Mouse (Mus musculus): ENCODE measurements around the gene Spin1. TPM values are rescaled to one million over a fixed set of nuclear protein-coding genes. Genes with fewer than 3 reads are reported as not detected.
"Not testable (repeated sequence)": the region's sequence is repeated elsewhere in the genome, so short reads cannot be mapped to it uniquely, and the experiment has no call there.

Spin1 gene
- polyA plus RNA-seq, 1 experiment from 2014 or later, result 119 TPM

DNA sequence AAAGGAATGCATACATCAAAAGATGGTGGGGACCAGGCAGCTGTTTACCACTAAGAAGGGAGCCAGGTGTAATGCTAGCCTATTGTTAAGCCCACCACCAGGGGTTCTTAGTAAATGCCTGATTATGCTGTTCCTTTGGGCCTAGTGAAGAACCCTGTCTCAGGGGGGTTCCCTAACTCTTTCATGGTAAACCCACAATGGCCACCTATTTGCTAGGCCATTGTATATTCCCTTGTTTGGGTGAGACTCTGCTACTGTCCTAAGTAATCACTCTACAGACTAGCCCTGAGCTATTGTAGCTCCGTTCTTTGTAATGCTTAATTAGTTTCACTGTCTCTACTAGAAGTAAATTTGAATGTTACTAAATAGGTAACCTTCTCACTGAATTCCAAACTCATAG lies 22.1 kb upstream of the Spin1 start:
- 85% methylated on average over 1 of the region's 1 CpGs for WGBS

DNA sequence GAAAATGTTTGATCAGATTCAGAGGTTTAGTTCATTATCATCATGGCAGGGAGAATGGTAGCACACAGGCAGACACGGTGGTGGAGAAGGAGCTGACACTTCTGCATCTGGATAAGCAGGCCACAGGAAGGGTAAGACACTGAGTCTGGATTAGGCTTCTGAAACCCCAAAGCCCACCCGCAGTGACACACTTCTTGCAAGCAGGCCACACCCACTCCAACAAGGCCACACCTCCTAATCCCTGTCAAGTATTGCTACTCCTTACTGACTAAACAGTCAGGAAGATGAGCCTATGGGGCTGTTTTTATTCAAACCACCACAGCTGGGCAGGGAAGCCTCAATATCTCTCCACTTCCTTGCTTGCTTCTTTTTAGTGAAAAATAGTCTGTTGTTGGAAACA lies 19.9 kb upstream of the Spin1 start:
- no peaks in the 10 kb centered on the region for H3K27me3 ChIP-seq
- WGBS, result 51% methylated on average over 2 of the region's 2 CpGs
- H3K9me3 ChIP-seq, result no peaks in the 10 kb centered on the region
- H3K36me3 ChIP-seq, result no peaks in the 10 kb centered on the region
- ATAC-seq (ENCODE audit: low FRiP score, low read depth), result no peak
- H3K4me3 ChIP-seq, result no peak overlapping the region
- no peak overlapping the region for H3K27ac ChIP-seq (replicated peaks)
- H3K4me1 ChIP-seq, result no peaks in the 10 kb centered on the region
- H3K4me2 ChIP-seq (replicated peaks), result no peak overlapping the region
- no peak overlapping the region for H3K9ac ChIP-seq (replicated peaks)

More for the DNA sequence above, 22.1 kb upstream of the Spin1 start:
- H3K36me3 ChIP-seq; H3K9ac ChIP-seq (replicated peaks); H3K9me3 ChIP-seq; H3K4me3 ChIP-seq; H3K4me2 ChIP-seq (replicated peaks); H3K27me3 ChIP-seq; H3K4me1 ChIP-seq; ATAC-seq (ENCODE audit: low FRiP score, low read depth); H3K27ac ChIP-seq (replicated peaks): not testable (repeated sequence)

DNA sequence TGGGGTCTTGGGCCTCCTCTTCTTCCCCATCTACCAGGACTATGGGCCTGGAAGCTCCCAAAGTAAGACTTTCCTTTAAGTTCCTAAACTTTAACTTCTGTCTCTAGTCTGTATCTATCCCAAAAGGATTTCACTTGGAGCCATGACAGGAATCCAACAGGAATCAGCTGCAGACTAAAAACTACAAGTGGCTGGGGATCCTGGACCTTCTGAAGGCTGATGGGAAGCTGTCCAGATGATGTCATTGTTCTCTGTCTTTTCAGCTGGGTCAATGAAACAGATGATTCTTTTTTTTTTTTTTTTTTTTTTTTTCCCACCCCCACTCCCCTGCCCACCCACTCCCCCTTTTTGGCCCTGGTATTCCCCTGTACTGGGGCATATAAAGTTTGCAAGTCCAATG lies 16.4 kb upstream of the Spin1 start:
- H3K4me2 ChIP-seq (replicated peaks), result no peak overlapping the region
- ATAC-seq (ENCODE audit: low FRiP score, low read depth), result no peak
- no peak overlapping the region for H3K9ac ChIP-seq (replicated peaks)
- no peaks in the 10 kb centered on the region for H3K36me3 ChIP-seq
- no peak overlapping the region for H3K27ac ChIP-seq (replicated peaks)
- H3K4me3 ChIP-seq, result no peak overlapping the region
- H3K9me3 ChIP-seq, result no peaks in the 10 kb centered on the region
- H3K27me3 ChIP-seq, result no peaks in the 10 kb centered on the region
- no peaks in the 10 kb centered on the region for H3K4me1 ChIP-seq

DNA sequence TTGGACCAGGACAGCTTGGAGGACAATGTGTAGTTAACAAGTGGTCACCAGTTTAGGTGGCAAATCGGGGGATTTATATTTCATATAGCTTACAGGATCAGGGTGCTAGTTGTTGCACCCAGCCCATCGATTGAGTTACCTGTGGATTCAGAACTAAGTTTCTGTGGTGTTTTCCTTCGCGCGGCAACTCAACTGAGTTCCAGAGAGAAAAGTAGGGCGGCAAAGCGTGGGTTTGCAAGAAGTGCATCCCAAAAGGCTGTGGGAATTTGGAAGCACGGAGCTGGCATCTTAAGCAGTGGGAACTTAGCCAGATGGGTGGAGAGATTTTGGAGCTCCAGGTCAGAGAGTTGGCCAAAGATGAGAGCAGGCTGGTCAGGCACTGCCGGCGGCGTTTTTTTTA lies 14.7 kb upstream of the Spin1 start:
- no peak overlapping the region for H3K9ac ChIP-seq (replicated peaks)
- no peaks in the 10 kb centered on the region for H3K4me1 ChIP-seq
- H3K27ac ChIP-seq (replicated peaks), result no peak overlapping the region
- no peaks in the 10 kb centered on the region for H3K27me3 ChIP-seq
- H3K36me3 ChIP-seq, result no peaks in the 10 kb centered on the region
- 96% methylated on average over 11 of the region's 11 CpGs for WGBS
- no peaks in the 10 kb centered on the region for H3K9me3 ChIP-seq
- H3K4me3 ChIP-seq, result no peak overlapping the region
- ATAC-seq (ENCODE audit: low FRiP score, low read depth), result no peak
- H3K4me2 ChIP-seq (replicated peaks), result no peak overlapping the region

DNA sequence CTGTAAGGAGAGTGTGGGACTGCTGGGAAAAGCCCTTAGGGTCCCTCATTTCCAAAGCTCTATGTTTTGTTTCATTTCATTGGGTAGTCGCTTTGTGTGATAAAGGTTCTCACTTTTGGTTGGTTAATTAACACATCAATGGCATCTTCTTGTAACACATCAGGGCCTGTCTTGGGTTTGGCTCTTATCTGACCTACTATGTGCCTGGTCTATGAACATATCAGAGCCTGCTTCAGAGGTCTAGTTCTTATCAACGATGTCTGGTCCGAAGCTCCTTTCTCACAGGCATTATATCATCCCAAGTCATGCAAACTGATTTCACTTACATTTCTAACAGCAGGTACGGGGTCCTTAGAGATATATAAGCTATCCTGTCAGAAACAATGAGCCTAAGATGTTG lies 13.4 kb upstream of the Spin1 start:
- WGBS, result 88% methylated on average over 4 of the region's 4 CpGs
- no peaks in the 10 kb centered on the region for H3K27me3 ChIP-seq
- H3K9ac ChIP-seq (replicated peaks), result no peak overlapping the region
- H3K27ac ChIP-seq (replicated peaks), result no peak overlapping the region
- H3K4me1 ChIP-seq, result no peaks in the 10 kb centered on the region
- H3K4me3 ChIP-seq, result no peak overlapping the region
- H3K9me3 ChIP-seq, result no peaks in the 10 kb centered on the region
- ATAC-seq (ENCODE audit: low FRiP score, low read depth), result no peak
- no peak overlapping the region for H3K4me2 ChIP-seq (replicated peaks)
- no peaks in the 10 kb centered on the region for H3K36me3 ChIP-seq

DNA sequence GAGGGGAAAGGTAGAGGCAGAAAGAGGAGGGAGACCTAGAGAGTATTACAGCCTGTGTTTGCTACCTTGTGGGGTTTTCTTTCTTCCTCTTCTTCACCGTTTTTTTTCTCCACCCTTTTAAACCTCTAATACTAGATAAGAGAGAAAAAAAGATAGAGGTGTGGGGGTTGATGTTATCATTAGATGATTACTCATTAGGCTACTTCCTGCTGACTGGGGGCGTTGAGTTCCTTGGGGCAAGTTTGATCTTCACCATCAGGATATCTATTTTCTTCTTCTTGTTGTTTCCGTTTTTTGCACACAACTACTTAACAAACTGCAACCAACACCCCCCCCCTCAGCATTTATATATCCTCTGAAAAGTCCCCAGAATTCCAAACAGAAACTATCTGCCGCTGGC lies 12.5 kb upstream of the Spin1 start:
- H3K27ac ChIP-seq (replicated peaks), result no peak overlapping the region
- H3K4me2 ChIP-seq (replicated peaks), result no peak overlapping the region
- no peaks in the 10 kb centered on the region for H3K9me3 ChIP-seq
- 80% methylated on average over 4 of the region's 4 CpGs for WGBS
- H3K27me3 ChIP-seq, result no peaks in the 10 kb centered on the region
- no peak overlapping the region for H3K4me3 ChIP-seq
- no peak overlapping the region for H3K9ac ChIP-seq (replicated peaks)
- no peak for ATAC-seq (ENCODE audit: low FRiP score, low read depth)
- H3K4me1 ChIP-seq, result no peaks in the 10 kb centered on the region
- no peaks in the 10 kb centered on the region for H3K36me3 ChIP-seq

DNA sequence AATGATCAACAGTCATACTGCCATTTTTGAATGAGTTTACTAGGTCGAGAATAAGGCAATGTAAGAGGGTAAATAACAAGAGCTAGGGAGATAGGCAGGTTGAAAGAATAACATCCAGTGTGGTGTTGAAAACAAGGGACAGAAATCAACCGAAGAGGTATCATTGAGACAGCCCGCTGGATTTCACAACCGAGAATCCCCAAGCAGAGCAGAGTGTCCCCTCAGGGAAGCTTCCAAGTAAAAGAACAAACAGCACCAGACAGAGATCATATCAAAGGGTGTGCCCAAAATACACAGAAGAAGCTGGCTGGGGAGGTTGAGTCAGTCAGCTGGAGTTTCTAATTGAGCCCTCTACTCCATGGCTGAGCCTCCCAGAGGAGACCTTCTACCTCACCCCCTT lies 11.6 kb upstream of the Spin1 start:
- Histone ChIP-seq H3K4me1 (no peaks in the 10 kb centered on the region), H3K4me3 (no peak overlapping the region), H3K27ac (replicated peaks) (no peak overlapping the region), H3K27me3 (no peaks in the 10 kb centered on the region), H3K9ac (replicated peaks) (no peak overlapping the region), H3K36me3 (no peaks in the 10 kb centered on the region), H3K4me2 (replicated peaks) (no peak overlapping the region), H3K9me3 (no peaks in the 10 kb centered on the region)
- ATAC-seq (ENCODE audit: low FRiP score, low read depth), result no peak
- WGBS, result 86% methylated on average over 4 of the region's 4 CpGs

DNA sequence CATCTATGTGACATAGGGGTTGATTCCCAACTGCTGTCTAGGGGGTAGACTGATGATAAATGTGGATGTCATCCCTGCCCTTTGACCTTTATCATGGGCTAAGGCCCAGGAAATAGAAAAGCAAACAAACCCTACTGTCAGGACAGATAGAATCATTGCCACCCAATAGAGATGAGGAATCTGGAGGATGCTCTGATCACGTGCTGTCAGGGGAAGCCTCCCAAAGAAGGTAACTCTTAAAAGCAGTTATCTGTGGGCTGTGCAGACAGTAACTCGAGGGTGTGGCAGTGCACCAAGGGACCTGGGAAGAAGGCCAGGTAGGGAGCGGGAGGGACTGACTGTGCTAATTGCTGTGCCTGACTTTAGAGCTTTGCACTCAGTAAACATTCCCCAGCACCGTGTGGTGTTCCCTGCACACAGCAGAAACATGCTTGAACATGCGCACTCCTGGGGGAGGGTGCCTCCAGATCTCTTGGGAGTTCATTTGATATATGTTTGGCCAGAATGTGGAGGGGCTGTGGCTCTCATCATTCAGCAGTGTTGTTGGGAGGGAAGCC lies 10.5 kb upstream of the Spin1 start:
- no peak overlapping the region for H3K4me3 ChIP-seq
- ATAC-seq (ENCODE audit: low FRiP score, low read depth), result no peak
- no peaks in the 10 kb centered on the region for H3K9me3 ChIP-seq
- no peak overlapping the region for H3K9ac ChIP-seq (replicated peaks)
- H3K4me1 ChIP-seq, result no peaks in the 10 kb centered on the region
- H3K4me2 ChIP-seq (replicated peaks), result no peak overlapping the region
- no peaks in the 10 kb centered on the region for H3K27me3 ChIP-seq
- 81% methylated on average over 5 of the region's 5 CpGs for WGBS
- no peaks in the 10 kb centered on the region for H3K36me3 ChIP-seq
- no peak overlapping the region for H3K27ac ChIP-seq (replicated peaks)

DNA sequence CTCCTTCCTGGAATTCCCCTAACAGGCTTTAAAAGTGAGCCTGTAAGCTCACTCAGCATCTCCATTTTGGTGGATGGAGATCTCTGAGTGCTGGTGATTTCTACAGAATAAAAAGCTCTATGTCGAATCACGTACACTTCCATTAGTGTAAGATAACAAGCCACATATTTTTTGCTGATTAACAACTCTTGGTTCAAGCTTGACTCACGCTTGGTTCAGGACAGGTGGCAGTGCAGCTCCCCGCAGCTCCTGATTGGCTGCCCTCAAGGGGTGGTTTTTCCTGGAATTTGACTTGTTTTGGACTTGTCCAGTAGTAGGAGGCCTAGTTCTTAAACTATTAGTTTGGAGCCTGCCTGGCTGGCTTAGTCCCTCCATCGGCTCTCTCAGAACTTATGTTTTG lies 7.2 kb upstream of the Spin1 start:
- Histone ChIP-seq H3K9ac (replicated peaks) (no peak overlapping the region), H3K4me1 (no peaks in the 10 kb centered on the region), H3K4me3 (no peak overlapping the region), H3K27me3 (no peaks in the 10 kb centered on the region), H3K9me3 (no peaks in the 10 kb centered on the region), H3K27ac (replicated peaks) (no peak overlapping the region), H3K36me3 (no peaks in the 10 kb centered on the region), H3K4me2 (replicated peaks) (no peak overlapping the region)
- ATAC-seq (ENCODE audit: low FRiP score, low read depth), result no peak
- 93% methylated on average over 5 of the region's 5 CpGs for WGBS

DNA sequence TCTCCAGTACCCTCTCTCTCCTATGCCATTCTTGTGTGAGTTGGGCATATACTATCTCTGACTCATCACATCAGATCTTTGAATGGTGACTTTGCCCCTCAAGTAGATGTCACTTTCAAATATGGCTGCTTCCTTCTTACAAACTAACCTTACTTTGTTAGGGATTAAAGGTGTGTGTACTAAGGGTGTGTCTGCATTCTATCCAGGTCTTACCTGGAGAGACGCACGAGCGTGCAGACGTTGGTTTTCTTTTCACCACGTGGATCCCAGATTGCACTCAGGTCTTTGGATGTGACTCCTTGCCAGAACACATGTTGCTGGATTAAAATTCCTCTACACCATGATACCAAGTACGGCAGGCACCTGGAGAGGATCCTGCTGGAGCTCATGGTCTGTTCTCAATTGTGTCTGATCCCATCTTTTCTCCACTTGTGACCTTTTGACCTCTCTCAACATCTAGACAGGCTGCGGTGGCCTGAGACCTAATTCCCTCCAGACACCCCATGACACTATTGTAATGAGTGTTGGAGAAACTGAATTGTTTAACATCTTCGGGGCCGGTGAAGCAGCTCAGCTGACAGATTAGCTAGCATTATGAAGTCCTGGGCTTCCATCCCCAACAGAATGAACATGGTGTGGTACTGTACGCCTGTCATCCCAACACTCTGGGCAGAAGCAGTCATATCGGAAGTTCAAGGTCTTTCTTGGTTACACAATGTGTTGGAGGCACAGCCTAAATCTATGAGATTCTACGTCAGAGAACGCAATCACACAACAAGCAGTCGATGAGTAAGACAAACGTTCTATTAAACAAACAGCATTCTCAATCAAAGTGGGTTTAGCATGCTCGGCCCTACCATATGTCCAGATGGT lies 6.1 kb upstream of the Spin1 start:
- no peak for ATAC-seq (ENCODE audit: low FRiP score, low read depth)
- no peak overlapping the region for H3K4me3 ChIP-seq
- no peak overlapping the region for H3K4me2 ChIP-seq (replicated peaks)
- H3K9ac ChIP-seq (replicated peaks), result no peak overlapping the region
- H3K27me3 ChIP-seq, result peaks cover 7% of the 10 kb centered on the region
- no peak overlapping the region for H3K27ac ChIP-seq (replicated peaks)
- 0 out of 2 replicates have a peak, but pooled peaks cover 3% of the 10 kb centered on the region for H3K4me1 ChIP-seq
- H3K36me3 ChIP-seq, result no peaks in the 10 kb centered on the region
- H3K9me3 ChIP-seq, result no peaks in the 10 kb centered on the region
- WGBS, result 74% methylated on average over 16 of the region's 16 CpGs

DNA sequence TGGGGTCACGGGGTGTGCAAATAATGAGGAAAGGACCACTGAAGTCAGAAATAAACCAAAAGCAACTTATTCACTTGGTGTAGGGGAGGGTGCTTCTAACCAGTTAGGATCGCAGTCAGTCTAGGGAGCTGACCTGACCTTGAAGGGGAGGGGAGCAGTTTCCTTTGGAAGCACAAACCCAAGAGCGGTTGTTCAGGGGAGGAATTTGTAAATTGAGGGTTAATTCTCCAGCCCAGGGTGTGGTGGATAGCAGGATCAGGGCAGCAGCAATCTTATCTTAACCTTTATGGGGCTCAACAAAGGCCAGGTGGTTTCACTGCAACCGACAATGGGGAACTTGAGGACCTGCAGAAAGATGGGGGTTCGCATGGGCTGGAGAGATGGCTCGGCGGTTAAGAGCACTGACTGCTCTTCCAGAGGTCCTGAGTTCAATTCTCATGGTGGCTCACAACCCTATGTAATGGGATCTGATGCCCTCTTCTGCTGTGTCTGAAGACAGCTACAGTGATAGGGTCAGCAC lies 5.4 kb upstream of the Spin1 start:
- Histone ChIP-seq H3K9ac (replicated peaks) (no peak overlapping the region), H3K27me3 (peaks cover 7% of the 10 kb centered on the region), H3K4me3 (no peak overlapping the region), H3K27ac (replicated peaks) (no peak overlapping the region), H3K4me1 (0 out of 2 replicates have a peak, but pooled peaks cover 3% of the 10 kb centered on the region), H3K36me3 (no peaks in the 10 kb centered on the region), H3K9me3 (no peaks in the 10 kb centered on the region), H3K4me2 (replicated peaks) (no peak overlapping the region)
- no peak for ATAC-seq (ENCODE audit: low FRiP score, low read depth)
- 86% methylated on average over 7 of the region's 7 CpGs for WGBS

DNA sequence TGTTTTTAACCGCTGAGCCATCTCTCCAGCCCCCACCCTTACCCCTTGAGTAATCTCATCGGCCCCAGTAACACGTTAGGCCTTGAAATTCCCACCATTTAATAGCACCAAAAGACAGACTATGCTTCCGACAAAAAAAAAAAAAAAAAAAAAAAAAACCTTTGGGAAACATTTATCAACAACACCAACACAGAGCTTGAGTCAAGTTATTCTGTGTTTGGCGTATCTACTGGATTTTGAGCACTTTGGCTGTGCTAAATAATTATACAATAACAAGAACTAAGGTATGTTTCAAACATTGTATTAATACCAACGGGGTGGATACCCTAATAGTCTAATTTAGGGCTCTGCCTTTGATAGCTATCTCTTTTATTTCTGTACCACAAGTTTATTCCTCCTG lies 4.0 kb upstream of the Spin1 start:
- 0 out of 2 replicates have a peak, but pooled peaks cover 3% of the 10 kb centered on the region for H3K4me1 ChIP-seq
- H3K9me3 ChIP-seq, result no peaks in the 10 kb centered on the region
- peaks cover 7% of the 10 kb centered on the region for H3K27me3 ChIP-seq
- H3K4me2 ChIP-seq (replicated peaks), result no peak overlapping the region
- no peak overlapping the region for H3K4me3 ChIP-seq
- 92% methylated on average over 6 of the region's 6 CpGs for WGBS
- no peaks in the 10 kb centered on the region for H3K36me3 ChIP-seq
- no peak overlapping the region for H3K9ac ChIP-seq (replicated peaks)
- no peak overlapping the region for H3K27ac ChIP-seq (replicated peaks)
- ATAC-seq (ENCODE audit: low FRiP score, low read depth), result no peak
